Mouse (Mus musculus) ES-E14 (cell line): Measurements from ENCODE around the gene Hmgxb4.

Experiments
- CHD2 ChIP-seq: IDR thresholded peaks from 2 replicates; pipeline ENCODE4 v1.6.1; 2014; ENCODE audit warnings: mild to moderate bottlenecking, low read depth, low read length, inconsistent platforms
- MAFK ChIP-seq: IDR thresholded peaks from 2 replicates; pipeline ENCODE4 v1.6.1; 2014; ENCODE audit warnings: mild to moderate bottlenecking, low read depth, low read length, inconsistent platforms; ENCODE audit not compliant: insufficient read depth
- ZC3H11A ChIP-seq: IDR thresholded peaks from 2 replicates; pipeline ENCODE4 v1.6.1; 2012; ENCODE audit warnings: low read depth, mild to moderate bottlenecking, inconsistent platforms, low read length, borderline replicate concordance
- ZNF384 ChIP-seq: IDR thresholded peaks from 2 replicates; pipeline ENCODE4 v1.6.1; 2012; ENCODE audit warnings: low read depth, low read length, inconsistent platforms

DNA sequence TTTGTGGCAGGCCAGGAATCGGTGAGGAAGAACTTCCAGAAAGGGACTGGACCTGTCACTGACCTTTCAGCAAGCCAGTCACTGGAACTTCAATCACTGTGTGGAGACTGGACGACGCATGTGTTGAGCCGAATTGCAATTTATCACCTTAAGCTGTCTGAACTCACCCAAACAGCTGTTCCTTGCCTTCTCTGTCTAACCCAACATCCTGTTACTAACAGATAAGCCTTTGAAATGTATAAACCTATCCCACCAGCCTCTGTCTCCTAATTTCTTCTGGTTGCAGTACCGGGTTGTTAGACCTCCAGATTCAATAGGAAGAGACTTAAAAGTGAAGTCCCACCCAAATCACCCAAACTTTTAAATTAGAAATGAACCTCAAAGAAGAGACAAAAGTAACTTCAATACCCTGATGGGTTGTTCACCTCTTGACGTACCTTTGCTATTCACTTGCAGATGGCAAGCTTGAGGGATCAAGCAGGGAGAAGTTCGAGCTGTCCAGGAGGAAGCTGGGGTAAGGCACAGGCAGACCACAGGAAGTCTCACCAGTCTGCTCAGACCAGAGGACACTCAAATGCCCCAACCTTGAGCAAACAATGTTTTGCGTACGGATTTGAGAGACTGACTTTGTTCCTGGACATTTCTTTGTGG lies 13.0 kb upstream of the Hmgxb4 start:
- TF ChIP-seq ZNF384: no peak
- TF ChIP-seq ZC3H11A: no peak
- no peak for TF ChIP-seq MAFK
- TF ChIP-seq CHD2: no peak
